Mouse (Mus musculus): ENCODE measurements around the gene Hamp2.

Hamp2 gene

DNA sequence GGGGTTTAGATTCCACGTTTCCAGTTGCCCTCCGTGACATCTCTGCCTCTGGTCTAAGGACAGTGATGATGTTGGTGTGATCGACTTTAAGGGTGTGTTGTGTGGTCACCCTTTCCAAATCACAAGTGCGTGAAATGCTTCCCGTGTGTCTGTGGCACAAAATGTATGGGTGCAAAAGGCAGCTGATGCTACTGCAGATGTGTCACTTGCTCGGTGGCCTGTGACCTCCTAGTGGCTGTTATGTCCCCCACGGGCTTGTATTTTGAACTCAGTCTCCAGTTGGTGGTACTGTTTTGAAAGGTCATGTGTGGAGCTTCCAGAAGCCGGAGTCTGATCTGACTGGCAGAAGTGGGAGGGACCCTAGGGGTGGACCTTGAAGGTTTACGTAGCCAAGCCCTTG is 32.7 kb downstream of the Hamp2 start:
- no peak for DNase-seq (ENCODE audit: low spot score)

- no peak for DNase-seq (ENCODE audit: low spot score)
These were observed 33.8 kb downstream of the Hamp2 start for GRCm38 (mm10) chr7:30890681-30891080.

DNA sequence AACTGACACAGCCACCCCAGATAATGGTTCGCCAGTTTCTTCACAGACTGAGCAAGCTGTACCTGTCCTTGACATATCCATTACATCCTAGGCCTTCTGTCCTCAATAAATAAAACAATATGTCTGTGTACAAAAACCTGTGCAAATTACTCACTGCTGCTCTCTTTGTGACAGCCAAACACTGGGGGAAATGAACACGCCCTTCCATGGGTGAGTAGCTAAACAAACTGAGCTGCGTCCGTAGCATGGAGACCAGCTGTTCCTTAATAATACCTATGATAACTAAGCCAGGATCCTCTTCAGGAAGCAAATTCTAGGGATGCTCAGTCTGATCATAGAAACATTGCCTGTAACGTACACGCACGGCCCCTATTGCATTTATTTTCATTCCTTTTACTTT is 35.7 kb downstream of the Hamp2 start:
- DNase-seq (ENCODE audit: low spot score) = no peak

DNA sequence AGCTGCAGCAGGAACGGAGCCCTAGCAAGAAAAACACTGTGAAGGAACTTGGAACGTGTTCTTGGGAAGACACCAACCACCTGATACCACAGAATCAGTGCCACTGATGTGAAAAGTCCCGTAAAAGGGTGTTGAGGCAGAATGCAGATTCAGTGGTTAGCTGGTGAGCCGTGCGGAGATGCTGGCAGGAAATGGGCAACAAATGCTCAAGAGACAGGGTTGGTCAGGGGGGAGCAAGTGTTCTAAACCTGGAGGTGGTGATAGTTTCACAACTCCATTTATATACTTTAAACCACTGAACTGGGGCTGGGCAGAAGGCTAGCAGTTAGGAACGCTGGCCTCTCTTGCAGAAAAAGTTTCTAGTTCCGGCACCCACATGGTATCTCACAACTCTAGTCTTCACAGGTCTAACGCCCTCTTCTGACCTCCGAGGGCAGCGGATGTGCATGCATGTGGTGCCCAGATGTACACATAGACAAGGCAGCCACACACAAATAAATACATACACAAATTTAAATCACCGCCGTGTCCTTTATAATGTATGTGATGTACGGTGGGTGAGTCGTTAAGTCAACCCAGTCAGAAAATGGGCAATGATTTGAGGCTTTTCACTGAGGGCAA is 36.8 kb downstream of the Hamp2 start:
- peak; percentile 60 for DNase-seq (ENCODE audit: low spot score)

DNA sequence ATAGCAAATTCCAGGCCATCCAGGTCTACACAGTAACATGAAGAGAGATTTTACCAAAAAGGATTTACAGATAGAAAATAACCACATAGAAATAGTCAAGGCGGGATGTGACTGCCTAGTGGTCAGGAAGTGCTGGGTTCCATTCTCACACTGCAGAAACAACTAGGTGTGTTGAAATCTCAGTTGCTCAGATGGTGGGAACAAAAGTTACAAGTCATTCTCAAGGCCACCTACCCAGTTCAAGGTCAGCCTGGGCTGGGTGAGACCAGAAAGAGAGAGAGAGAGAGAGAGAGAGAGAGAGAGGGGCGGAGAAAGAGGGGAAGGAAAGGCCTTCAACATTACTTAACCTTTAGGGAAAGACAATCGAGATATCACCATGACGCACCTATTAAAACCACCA is 37.6 kb downstream of the Hamp2 start:
- no peak for DNase-seq (ENCODE audit: low spot score)

DNA sequence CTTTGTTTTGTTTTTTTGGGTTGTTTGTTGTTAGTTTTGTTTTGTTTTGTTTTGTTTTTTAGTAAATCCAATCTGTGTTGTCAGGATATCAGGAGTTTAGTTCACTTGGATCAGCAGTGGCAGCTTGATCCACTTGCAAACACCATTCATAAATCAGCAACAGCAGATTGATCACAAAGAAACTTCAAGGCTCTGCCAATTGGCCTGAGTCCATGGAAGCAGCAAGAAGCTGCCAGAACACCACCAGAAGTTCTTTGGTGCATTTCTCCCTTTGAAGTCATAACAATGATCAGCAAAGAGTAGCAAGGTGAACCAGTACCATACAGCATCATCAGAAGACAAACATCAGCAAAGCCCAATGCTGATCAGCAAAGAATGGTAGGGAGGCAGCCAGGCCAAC is 40.4 kb downstream of the Hamp2 start:
- DNase-seq (ENCODE audit: low spot score) = no peak

DNA sequence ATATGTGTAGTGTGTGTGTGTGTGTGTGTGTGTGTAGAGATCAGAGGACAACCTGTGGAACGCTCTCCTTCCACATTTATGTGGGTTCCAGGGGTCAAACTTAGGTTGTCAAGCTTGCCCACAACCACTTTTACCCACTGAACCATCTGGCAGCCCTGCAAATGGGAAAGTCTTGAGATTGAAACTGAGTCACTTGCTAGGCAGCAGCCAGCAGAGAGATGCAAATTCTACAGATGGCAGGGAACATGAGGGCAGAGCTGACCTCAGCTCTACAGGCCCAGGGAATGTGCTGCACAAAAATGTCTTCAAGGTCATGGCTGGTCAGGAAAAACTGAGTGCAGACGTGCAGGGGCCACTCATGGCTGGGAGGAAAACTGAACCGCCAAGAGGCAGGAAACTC is 43.1 kb downstream of the Hamp2 start:
- DNase-seq (ENCODE audit: low spot score) = no peak

- DNase-seq (ENCODE audit: low spot score) = no peak
These were observed 44.3 kb downstream of the Hamp2 start, which contains the start of gene Cd22 for GRCm38 (mm10) chr7:30880176-30880575. Cd22 (minus strand) TSS chr7:30880342.

DNA sequence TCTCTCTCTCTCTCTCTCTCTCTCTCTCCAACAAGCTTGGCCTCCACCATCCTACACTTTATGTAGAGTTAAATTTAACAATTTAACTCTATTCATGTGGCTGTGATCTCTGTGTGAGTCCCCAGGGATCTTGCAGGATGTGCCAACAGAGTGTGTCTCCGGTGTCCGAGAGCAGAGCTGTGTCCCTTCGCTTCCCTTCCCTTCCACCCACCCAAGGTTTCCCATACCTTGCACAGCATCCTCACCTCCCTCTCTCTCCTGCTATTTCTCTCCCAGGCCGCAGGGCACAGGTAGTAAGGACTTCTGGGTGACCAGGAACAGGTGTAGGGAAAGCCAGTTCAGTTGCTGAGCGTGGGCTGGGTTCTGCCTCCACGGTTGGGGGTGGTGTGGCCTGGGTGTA is 45.5 kb downstream of the Hamp2 start:
- DNase-seq (ENCODE audit: low spot score) = no peak

DNA sequence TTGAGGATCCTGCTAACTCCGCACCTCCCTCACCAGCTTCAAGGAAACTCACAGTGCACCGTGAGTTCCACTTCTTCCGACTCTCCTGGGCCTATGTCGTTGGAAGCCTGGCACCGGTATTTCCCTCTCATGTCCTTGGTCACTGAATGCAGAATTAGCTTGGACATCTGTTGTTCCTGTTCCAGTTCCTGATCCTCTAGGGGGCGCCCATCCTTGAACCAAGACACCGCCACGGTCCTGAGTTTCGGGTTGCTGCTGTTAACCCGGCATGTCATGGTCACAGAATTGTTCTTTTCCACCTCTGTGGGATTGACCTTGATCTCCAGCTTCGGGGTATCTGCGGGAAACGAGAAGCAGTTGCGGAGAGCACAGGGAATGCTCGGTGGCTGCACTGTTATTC is 51.4 kb downstream of the Hamp2 start:
- DNase-seq (ENCODE audit: low spot score) = peak; percentile 76

All from lung, postnatal 25 days (tissue).